Mouse (Mus musculus) midbrain, embryonic 13.5 days (tissue): ENCODE measurements around the gene Mill1. TPM values are rescaled to one million over a fixed set of nuclear protein-coding genes. Genes with fewer than 3 reads are reported as not detected.
"Not testable (repeated sequence)": the region's sequence is repeated elsewhere in the genome, so short reads cannot be mapped to it uniquely, and the experiment has no call there.

ENCODE experiments used
- ATAC-seq: fragments of 200-750 bp; cut with Nextera tagmentation; 2 replicates; pipeline ENCODE4 v1.8.0; 2017; ENCODE audit warnings: mild to moderate bottlenecking, moderate TSS enrichment, moderate library complexity
- H3K27ac ChIP-seq: fragments of 300-500 bp; sonication (generic); 2 replicates; pipeline ENCODE4 v1.5.1; 2015; ENCODE audit warnings: inconsistent platforms, mild to moderate bottlenecking, moderate library complexity
- H3K27me3 ChIP-seq: fragments of 300-500 bp; sonication (generic); 2 replicates; pipeline ENCODE4 v1.6.1; 2015; ENCODE audit warnings: mild to moderate bottlenecking, inconsistent platforms
- H3K36me3 ChIP-seq: fragments of 300-500 bp; sonication (generic); 2 replicates; pipeline ENCODE4 v1.6.1; 2015; ENCODE audit warnings: mild to moderate bottlenecking, inconsistent platforms
- H3K4me1 ChIP-seq: fragments of 300-500 bp; sonication (generic); replicated peaks from 2 replicates; pipeline ENCODE4 v1.6.1; 2015; ENCODE audit warnings: inconsistent platforms
- H3K4me2 ChIP-seq: fragments of 300-500 bp; sonication (generic); replicated peaks from 2 replicates; pipeline ENCODE4 v1.6.1; 2015; ENCODE audit warnings: moderate library complexity, mild to moderate bottlenecking, inconsistent platforms
- H3K4me3 ChIP-seq: fragments of 300-500 bp; sonication (generic); replicated peaks from 2 replicates; pipeline ENCODE4 v1.5.1; 2015; ENCODE audit warnings: mild to moderate bottlenecking, inconsistent platforms
- H3K9ac ChIP-seq: fragments of 300-500 bp; sonication (generic); replicated peaks from 2 replicates; pipeline ENCODE4 v1.6.1; 2015; ENCODE audit warnings: mild to moderate bottlenecking, inconsistent platforms
- H3K9me3 ChIP-seq: fragments of 300-500 bp; sonication (generic); 2 replicates; pipeline ENCODE4 v1.6.1; 2016; ENCODE audit warnings: mild to moderate bottlenecking, inconsistent platforms
- WGBS: fragments of 180-500 bp; shearing (Covaris S2); methylation state at CpG from one replicate; pipeline ENCODE4 v1.1.7; 2015; 5-methylcytosine and 5-hydroxymethylcytosine counted together
- polyA plus RNA-seq: library from polyadenylated mRNA; unstranded; fragments of >200 nt; fragmentation: Nextera tagmentation; extraction: Ambion mirVana; gene quantifications from 2 replicates; pipeline ENCODE4 v1.2.1, GENCODE M21; 2015

The Mill1 gene
- polyA plus RNA-seq: not detected in 2 replicates

GRCm38 (mm10) chr7:18245047-18245446 lies at the start of gene Mill1:
Gene Mill1 (plus strand): TSS chr7:18245347.
- WGBS: 80% methylated on average over 1 of the region's 1 CpGs
- Histone ChIP-seq H3K4me3 (no peak within 1 kb of the TSS), H3K27ac (no peak within 1 kb of the TSS), H3K4me1 (no peaks in the 10 kb centered on the region), H3K9ac (no peak within 1 kb of the TSS), H3K9me3 (peaks cover 9% of the 10 kb centered on the region; the same call in 1 of the 2 replicates), H3K4me2 (no peak within 1 kb of the TSS), H3K27me3 (no peaks in the 10 kb centered on the region), H3K36me3 (no peaks in the 10 kb centered on the region)
- ATAC-seq: no peak

- no peaks in the 10 kb centered on the region for H3K27me3 ChIP-seq
- ATAC-seq: no peak
These were observed 34.2 kb upstream of the Mill1 start for GRCm38 (mm10) chr7:18210938-18211337.

DNA sequence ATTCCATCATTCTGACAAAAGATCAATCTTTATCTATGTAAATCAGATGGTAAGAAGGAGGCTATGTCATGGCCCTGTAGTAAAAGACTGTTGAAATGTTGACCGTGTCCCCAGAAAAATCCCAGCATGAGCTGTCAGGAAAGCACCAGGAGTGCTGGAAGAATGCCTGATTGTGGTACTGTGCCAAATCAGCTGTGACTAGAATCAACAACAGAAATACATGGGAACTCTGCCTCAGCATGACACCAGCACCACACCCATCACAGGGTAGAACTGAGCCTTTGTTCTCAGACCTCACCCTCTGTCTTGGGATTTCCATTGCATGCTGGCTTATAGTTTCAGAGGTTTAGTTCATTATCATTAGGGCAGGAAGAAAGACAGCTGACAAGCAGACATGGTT lies 30.4 kb upstream of the Mill1 start:
- H3K27ac ChIP-seq: no peak overlapping the region
- no peak overlapping the region for H3K4me2 ChIP-seq
- H3K4me1 ChIP-seq: no peaks in the 10 kb centered on the region
- H3K9me3 ChIP-seq: peaks cover 17% of the 10 kb centered on the region; the same call in 1 of the 2 replicates
- no peak overlapping the region for H3K9ac ChIP-seq
- H3K36me3 ChIP-seq: no peaks in the 10 kb centered on the region
- H3K27me3 ChIP-seq: no peaks in the 10 kb centered on the region
- no peak overlapping the region for H3K4me3 ChIP-seq
- 68% methylated on average over 1 of the region's 1 CpGs for WGBS
- no peak for ATAC-seq

More at GRCm38 (mm10) chr7:18210938-18211337, 34.2 kb upstream of the Mill1 start:
- H3K4me1 ChIP-seq: no peaks in the 10 kb centered on the region
- H3K9ac ChIP-seq: no peak overlapping the region
- H3K4me2 ChIP-seq: no peak overlapping the region
- H3K27ac ChIP-seq: no peak overlapping the region
- 16% methylated on average over 9 of the region's 9 CpGs for WGBS
- peaks cover 5% of the 10 kb centered on the region; the same call in 1 of the 2 replicates for H3K9me3 ChIP-seq
- H3K36me3 ChIP-seq: no peaks in the 10 kb centered on the region
- no peak overlapping the region for H3K4me3 ChIP-seq

- 78% methylated on average over 2 of the region's 2 CpGs for whole genome bisulfite sequencing
- no peak for ATAC-seq
These were observed 6.6 kb upstream of the Mill1 start for GRCm38 (mm10) chr7:18238561-18238960.

DNA sequence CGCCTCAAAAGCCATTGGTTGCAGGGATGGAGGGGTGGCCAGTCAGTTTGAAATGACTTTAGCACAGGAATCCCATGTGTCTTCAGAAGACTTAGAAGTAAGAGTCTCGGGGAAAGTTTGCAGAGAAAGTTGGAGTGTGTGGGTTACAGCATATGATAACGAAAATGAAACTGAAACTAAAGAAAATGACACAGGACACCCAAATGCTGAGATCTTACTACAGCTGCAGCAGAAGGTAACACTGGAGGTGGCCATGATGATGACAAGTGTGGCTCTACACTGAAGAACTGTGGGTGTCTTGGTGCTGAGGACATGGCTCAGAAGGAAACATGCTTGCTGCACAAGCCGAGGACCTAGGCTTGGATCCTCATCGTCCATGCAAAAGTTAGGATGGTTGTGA lies 3.9 kb upstream of the Mill1 start:
- H3K4me2 ChIP-seq: no peak overlapping the region
- H3K36me3 ChIP-seq: no peaks in the 10 kb centered on the region
- no peak overlapping the region for H3K9ac ChIP-seq
- H3K4me1 ChIP-seq: no peaks in the 10 kb centered on the region
- no peak overlapping the region for H3K27ac ChIP-seq
- peaks cover 6% of the 10 kb centered on the region; the same call in 1 of the 2 replicates for H3K9me3 ChIP-seq
- ATAC-seq: no peak
- H3K4me3 ChIP-seq: no peak overlapping the region
- no peaks in the 10 kb centered on the region for H3K27me3 ChIP-seq
- 81% methylated on average over 5 of the region's 5 CpGs for WGBS

More at GRCm38 (mm10) chr7:18238561-18238960, 6.6 kb upstream of the Mill1 start:
- Histone ChIP-seq H3K36me3 (no peaks in the 10 kb centered on the region), H3K9me3 (peaks cover 6% of the 10 kb centered on the region; the same call in 1 of the 2 replicates), H3K4me3 (no peak overlapping the region), H3K9ac (no peak overlapping the region), H3K4me2 (no peak overlapping the region), H3K27me3 (no peaks in the 10 kb centered on the region), H3K27ac (no peak overlapping the region), H3K4me1 (no peaks in the 10 kb centered on the region)

DNA sequence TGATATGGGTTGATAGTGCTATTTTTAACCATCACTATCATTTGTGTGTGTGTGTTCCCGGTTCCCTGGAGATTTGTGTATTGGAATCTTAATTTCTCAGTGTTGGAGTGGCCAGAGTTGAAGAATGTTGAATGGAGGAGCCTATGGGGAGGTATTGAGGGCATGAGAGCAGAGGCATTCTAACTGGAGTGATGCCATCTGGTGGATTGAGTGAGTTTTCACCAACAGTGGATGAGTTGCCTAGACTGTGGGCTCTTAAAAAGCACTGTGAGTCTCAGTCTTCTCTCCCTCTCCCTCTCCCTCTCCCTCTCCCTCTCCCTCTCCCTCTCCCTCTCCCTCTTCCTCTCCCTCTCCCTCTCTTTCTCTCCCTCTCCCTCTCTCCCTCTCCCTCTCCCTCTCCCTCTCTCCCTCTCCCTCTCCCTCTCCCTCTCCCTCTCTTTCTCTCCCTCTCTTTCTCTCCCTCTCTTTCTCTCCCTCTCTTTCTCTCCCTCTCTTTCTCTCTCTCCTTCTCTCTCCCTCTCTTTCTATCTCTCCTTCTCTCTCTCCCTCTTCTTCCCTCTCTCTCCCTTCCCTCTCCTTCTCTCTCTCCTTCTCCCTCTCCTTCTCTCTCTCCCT lies 1.1 kb upstream of the Mill1 start:
- not testable (repeated sequence) for H3K36me3 ChIP-seq

DNA sequence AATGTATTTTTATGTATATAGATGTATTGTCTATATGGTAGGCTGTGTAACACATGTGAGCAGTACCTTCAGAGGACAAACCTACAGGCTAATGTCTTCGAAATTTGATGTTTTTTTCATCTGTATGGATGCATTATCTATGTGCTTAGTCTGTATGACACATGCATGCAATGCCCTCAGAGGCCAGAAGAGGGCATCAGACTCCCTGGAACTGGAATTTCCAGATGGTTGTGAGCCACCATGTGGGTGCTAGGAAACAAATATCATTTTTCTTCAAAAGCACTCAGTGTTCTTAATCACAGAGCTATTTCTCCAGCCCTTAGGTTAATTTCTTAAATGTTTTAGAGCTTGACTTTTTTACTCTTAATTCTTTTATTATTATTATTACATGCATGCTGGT lies 15.1 kb downstream of the Mill1 start:
- Histone ChIP-seq H3K27ac (no peak overlapping the region), H3K4me1 (no peaks in the 10 kb centered on the region), H3K9ac (no peak overlapping the region), H3K9me3 (peaks cover 41% of the 10 kb centered on the region), H3K4me2 (no peak overlapping the region), H3K4me3 (no peak overlapping the region), H3K27me3 (no peaks in the 10 kb centered on the region), H3K36me3 (no peaks in the 10 kb centered on the region)
- 37% methylated on average over 1 of the region's 1 CpGs for WGBS
- no peak for ATAC-seq

More for the DNA sequence above, 1.1 kb upstream of the Mill1 start:
- H3K9me3 ChIP-seq, H3K4me1 ChIP-seq, H3K27ac ChIP-seq, H3K4me3 ChIP-seq, H3K27me3 ChIP-seq, H3K4me2 ChIP-seq, ATAC-seq, H3K9ac ChIP-seq: not testable (repeated sequence)
- 55% methylated on average over 1 of the region's 1 CpGs for WGBS

GRCm38 (mm10) chr7:18265089-18265488 lies 19.9 kb downstream of the Mill1 start:
- Histone ChIP-seq H3K4me2 (no peak overlapping the region), H3K9me3 (peaks cover 39% of the 10 kb centered on the region), H3K4me1 (no peaks in the 10 kb centered on the region), H3K9ac (no peak overlapping the region), H3K4me3 (no peak overlapping the region), H3K36me3 (no peaks in the 10 kb centered on the region), H3K27ac (no peak overlapping the region), H3K27me3 (no peaks in the 10 kb centered on the region)
- ATAC-seq: no peak
- 68% methylated on average over 5 of the region's 5 CpGs for WGBS

Other genes with a start within 250 kb of the Mill1 start
- not detected in 2 replicates for gene Ceacam13, start 235.5 kb upstream of the Mill1 start, polyA plus RNA-seq
- not detected in 2 replicates for gene Ceacam12, start 179.4 kb upstream of the Mill1 start, polyA plus RNA-seq
- not detected in 2 replicates for gene Igfl3, start 68.9 kb upstream of the Mill1 start, polyA plus RNA-seq
- gene Psg18, start 109.7 kb downstream of the Mill1 start, polyA plus RNA-seq: not detected in 2 replicates
- not detected in 2 replicates for gene Psg28, start 186.7 kb downstream of the Mill1 start, polyA plus RNA-seq
- gene Psg26, start 238.8 kb downstream of the Mill1 start, polyA plus RNA-seq: not detected in 2 replicates